Comparison of ENCODE assay signal across 1 mouse cellular context in the genomic region with DNA sequence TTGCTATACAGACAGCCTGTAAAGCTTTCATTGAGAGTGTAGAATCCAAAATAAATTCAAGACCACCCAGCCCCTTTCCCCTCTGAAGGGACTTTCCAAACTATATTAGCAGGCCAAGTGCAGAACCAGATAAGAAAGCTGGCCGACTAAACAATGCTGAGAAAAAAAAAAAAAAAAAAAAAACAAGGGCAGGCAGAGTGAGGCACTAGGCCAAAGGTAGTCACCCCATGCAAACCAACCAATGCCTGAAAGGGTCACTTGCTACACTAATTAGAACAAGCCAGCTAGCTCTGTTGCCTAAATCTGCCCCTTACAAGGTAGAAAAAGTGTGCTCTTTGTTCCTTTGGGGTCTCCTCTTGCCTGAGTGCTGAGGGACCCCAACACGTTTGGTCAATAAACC.
TF ChIP-seq lines count a peak whose summit lies in the region.

No protein-coding gene starts in this region.

TF ChIP-seq in CH12.LX, 34 proteins besides CTCF, POLR2A, EP300 and RAD21:
- TF ChIP-seq SIN3A (IDR thresholded peaks at IDR 0.05; ENCODE audit: low read length) (no peak), ZNF384 (IDR thresholded peaks at IDR 0.05; ENCODE audit: low read depth, low read length) (peak; percentile 27; the same call in 1 of the 2 replicates)
TF ChIP-seq in CH12.LX: peak in this region for 1.
